Mouse (Mus musculus): Measurements from ENCODE around the gene Ranbp2.

- TF ChIP-seq CTCF (IDR thresholded peaks at IDR 0.05; ENCODE audit: low read depth, low read length) = no peak
- no peak for TF ChIP-seq POLR2A (IDR thresholded peaks at IDR 0.05; ENCODE audit: borderline replicate concordance, low read depth, low read length)
Measured at GRCm38 (mm10) chr10:58451575-58451974, 4.9 kb downstream of the Ranbp2 start.

All from bone marrow macrophage, adult 2 months (primary cell).